Mouse (Mus musculus): ENCODE measurements at regions not wholly inside any gene's neighbourhood (a gene's known extent, or its start where the extent isn't known, plus 50 kb on each side); places are given as distances from the start of the nearest gene placed in this dataset.

DNA sequence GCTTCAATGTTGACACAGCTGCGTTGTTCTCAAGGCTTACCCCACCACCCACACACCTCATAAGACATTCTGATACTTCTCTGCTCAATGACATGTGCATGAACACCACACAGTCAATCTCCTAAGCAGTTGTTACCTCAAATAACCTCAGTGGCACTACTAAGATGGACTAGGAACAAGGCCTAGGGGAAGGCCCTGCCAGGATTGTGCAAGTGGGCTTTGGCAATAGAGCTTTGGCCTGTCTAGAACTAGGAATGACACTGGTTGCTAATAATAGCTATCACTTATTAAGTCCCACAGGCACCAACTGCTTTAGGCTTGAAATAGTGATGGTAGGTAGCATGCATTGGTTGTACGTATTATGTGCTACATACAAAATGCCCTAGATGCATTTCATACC, 169.7 kb upstream of the Nabp1 start:
- in situ Hi-C loops (cut with MboI, MseI): loop anchor here (5.0 to 25.0 kb wide), 2 partner anchors 339 to 449 kb away; partner anchors contain the start of gene Stat4

GRCm38 (mm10) chr1:51644399-51644798, 166.2 kb upstream of the Nabp1 start:
- in situ Hi-C loops (cut with MboI, MseI): loop anchor here (25.0 kb wide), 1 partner anchor 343 kb away; the partner anchor contains the start of gene Stat4

GRCm38 (mm10) chr1:51643640-51644039, 165.4 kb upstream of the Nabp1 start:
- in situ Hi-C loops (cut with MboI, MseI): loop anchor here (25.0 kb wide), 1 partner anchor 344 kb away; the partner anchor contains the start of gene Stat4

GRCm38 (mm10) chr1:51638519-51639302, 160.5 kb upstream of the Nabp1 start:
- in situ Hi-C loops (cut with MboI, MseI): loop anchor here (25.0 kb wide), 1 partner anchor 349 kb away; the partner anchor contains the start of gene Stat4

DNA sequence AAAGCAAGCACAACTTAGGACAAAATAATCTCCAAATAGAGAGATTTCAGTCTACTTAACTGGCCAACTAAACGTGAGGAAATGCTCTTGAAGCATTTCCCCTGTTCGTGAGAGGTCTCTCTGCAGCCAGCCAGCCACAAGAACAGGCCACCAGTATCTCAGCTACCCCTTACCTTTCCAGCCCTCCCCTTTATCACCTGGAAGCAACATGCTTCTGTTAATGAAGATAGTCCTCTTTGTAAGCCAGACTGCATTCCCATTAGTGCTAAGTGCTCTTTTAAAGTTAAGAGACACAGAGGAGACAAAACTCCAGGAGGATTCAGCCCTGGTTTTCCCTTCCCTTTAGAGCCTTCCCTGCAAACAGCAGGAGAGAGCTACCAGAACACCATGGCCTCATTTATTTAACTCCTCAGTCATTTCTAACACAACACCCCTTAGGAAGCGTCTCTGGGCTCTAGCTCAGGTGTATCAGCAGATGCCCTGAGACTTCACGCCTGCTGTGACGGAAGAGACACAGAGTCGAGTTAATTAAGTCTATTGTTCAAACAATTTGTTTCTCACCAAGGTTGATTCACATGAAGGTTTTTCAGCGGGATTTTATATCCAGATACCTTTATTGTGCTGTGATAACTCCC, 157.8 kb upstream of the Nabp1 start:
- in situ Hi-C loops (cut with MboI, MseI): loop anchor here (25.0 kb wide), 1 partner anchor 351 kb away; the partner anchor contains the start of gene Stat4

DNA sequence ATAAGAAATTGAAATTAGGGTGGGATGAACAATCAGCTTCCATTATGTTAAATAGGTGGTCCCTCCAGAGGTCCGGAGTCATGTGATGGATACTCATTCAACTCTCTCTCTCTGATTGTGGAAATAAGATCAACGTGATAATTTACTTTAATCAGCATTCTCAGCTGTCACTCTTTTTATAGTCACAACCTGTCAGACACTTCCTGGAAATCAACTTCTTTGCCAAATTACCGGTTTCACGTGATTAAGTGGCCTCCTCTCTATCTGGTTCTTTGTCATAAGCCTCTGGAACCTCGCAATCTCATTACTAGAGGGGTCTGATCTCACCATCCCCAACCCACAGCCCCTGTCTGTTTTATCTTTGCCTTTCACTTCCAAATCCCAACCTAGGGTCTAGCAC, 155.6 kb upstream of the Nabp1 start:
- in situ Hi-C loops (cut with MboI, MseI): loop anchor here (25.0 kb wide), 1 partner anchor 354 kb away; the partner anchor contains the start of gene Stat4

GRCm38 (mm10) chr1:51632851-51633250, 154.6 kb upstream of the Nabp1 start:
- in situ Hi-C loops (cut with MboI, MseI): loop anchor here (25.0 kb wide), 1 partner anchor 354 kb away; the partner anchor contains the start of gene Stat4

DNA sequence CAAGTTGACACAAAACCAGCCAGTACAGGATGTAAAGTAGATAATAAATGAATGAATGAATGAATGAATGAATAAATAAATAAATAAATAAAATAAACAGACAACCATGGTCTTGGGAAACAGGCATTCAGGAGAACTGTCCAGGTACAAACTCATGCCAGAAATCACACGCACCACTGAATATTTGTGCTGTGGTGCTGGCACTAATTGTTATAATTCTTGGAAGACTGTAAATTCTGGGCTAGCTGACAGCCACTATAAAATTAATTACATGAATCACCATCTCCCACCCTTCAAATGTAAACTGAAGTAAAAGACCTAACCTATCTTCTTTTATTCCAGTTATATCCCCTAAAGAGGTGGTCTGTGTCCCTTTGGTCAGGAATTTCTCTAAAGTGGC, 151.6 kb upstream of the Nabp1 start:
- in situ Hi-C loops (cut with MboI, MseI): loop anchor here (25.0 kb wide), 1 partner anchor 357 kb away; the partner anchor contains the start of gene Stat4

- in situ Hi-C loops (cut with MboI, MseI): loop anchor here (25.0 kb wide), 1 partner anchor 359 kb away; the partner anchor contains the start of gene Stat4
Measured at GRCm38 (mm10) chr1:51628137-51628793, 150.0 kb upstream of the Nabp1 start.

DNA sequence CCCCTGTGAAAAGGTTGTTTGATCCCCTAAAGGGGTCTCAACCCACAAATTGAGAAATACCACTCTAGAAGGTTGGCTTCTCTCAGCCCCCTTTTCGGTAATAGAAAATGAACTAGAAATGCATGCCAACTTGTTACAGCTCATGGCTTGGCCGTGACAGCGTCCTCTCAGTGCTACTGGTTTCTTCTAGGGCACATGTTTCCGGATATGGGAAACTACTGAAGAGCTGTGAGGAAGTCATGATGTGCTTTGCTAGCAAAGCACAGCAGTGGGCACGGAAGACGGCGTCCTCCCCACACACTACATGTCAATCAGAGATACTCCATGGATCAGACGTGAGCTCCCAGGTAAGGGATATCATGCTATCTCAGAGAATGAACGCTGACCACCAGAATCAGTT, 148.1 kb upstream of the Nabp1 start:
- in situ Hi-C loops (cut with MboI, MseI): loop anchor here (25.0 kb wide), 1 partner anchor 361 kb away; the partner anchor contains the start of gene Stat4

DNA sequence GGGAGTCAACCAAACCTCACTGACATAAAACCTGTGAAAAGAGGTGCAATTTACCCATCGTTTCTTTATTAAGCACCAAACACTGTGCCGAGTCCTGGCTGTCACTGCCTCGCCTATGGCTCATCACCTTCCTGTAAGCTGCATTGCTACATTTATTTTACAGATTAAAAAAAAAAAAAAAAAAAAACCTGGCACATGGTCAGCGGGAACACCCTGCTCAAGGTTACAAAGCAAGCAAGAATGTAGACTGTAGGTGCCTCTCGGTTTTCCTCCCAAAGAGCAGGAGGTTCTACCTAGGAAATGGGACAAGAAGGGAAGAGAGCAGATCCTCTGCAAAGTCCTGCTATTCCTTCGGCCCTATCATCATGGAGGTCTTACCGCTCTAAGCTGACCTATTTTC, 146.9 kb upstream of the Nabp1 start:
- in situ Hi-C loops (cut with MboI, MseI): loop anchor here (25.0 kb wide), 1 partner anchor 362 kb away; the partner anchor contains the start of gene Stat4

DNA sequence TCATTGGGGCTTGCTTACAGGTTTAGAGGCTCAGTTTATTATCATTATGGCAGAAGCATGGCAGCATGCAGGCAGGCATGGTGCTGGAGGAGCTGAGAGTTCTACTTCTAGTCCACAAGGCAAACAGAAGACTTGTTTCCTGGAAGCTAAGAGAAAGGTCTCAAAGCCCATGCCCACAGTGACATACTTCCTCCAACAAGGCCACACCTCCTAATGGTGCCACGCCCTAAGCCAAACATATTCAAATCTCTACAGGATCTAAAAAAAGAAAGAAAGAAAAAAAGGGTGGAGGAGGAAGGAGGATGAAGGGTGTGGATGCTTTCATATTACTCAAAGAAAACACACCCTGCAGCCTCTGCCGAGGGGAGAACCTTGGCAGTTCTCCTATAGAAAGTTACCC, 146.3 kb upstream of the Nabp1 start:
- in situ Hi-C loops (cut with MboI, MseI): no loop called here

GRCm38 (mm10) chr1:51622986-51623385, 144.8 kb upstream of the Nabp1 start:
- in situ Hi-C loops (cut with MboI, MseI): no loop called here

DNA sequence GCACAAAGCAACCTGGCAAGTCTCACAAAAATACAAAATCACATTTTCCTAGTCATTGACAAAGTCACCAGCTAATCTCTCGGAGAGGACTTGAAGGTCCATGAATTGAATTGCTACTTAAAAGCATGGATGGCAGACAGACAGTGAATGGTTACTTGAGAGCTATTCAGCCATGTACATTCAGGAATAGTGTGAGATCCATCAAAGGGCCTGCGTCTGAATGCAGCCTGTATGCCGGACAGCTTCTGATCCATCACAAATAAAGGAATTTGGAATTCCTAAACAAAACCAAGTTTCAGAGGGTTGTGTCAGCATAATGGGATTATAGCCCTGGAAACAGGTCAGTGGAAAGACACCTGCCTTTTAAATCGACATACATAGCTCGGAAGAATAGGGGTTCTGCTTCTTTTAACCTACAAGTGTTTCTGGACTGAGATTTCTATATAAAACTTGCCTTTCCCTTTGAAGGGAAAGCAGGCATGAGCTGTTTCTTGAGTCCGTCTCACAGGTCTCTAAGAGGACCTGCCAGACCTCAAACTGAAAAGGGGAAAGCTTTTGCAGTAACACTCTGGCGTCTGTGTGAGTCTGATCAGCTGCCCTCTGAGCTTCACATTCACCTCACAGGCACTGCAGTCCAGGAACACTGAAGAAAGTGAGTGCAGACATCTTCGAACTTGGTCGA, 144.1 kb upstream of the Nabp1 start:
- in situ Hi-C loops (cut with MboI, MseI): no loop called here

DNA sequence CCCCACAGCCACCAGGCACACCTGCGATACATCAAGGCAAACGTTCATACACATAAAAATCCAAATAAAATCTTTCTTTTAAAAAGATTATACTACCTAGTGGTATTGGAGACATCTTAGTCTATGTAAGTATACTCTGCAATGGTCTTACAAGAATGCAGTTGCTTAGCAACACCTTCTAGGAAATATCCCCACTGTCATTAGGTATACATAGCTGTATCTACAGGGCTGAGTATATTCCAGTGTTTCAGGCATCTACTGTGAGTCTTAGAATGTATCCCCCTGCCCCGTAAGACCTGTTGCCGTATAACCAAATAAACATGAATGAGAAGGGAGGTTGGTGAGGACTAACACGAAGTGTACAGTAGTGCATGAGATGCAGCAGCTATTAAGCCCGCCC, 142.8 kb upstream of the Nabp1 start:
- in situ Hi-C loops (cut with MboI, MseI): no loop called here

- in situ Hi-C loops (cut with MboI, MseI): loop anchor here (5.0 kb wide), 1 partner anchor 660 kb away; no protein-coding TSS in a partner anchor
Measured at GRCm38 (mm10) chr1:51617502-51618251, 139.5 kb upstream of the Nabp1 start.

DNA sequence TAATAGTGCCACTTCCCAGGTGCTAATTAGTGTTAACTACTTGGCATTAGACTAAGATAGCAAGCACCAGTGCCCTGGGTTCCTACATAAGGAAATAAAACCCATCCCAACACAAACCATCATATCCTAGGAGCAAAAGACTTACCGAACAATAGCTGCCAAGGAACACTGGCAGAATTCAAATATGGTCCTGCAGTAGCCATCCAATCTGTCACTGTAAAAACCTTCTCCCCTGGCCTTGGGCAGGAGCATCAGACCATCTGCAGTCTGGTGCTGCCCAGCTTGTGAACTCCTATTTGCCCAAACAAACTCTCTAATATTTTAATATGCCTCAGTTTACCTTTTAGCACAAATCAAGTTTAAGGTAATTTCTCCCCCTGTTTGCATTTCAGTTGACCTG, 137.9 kb upstream of the Nabp1 start:
- in situ Hi-C loops (cut with MboI, MseI): loop anchor here (5.0 kb wide), 1 partner anchor 659 kb away; no protein-coding TSS in a partner anchor

GRCm38 (mm10) chr1:51615523-51615922, 137.3 kb upstream of the Nabp1 start:
- in situ Hi-C loops (cut with MboI, MseI): loop anchor here (5.0 kb wide), 1 partner anchor 658 kb away; no protein-coding TSS in a partner anchor

- in situ Hi-C loops (cut with MboI, MseI): loop anchor here (5.0 kb wide), 1 partner anchor 657 kb away; no protein-coding TSS in a partner anchor
Measured at GRCm38 (mm10) chr1:51614700-51615099, 136.5 kb upstream of the Nabp1 start.

- in situ Hi-C loops (cut with MboI, MseI): loop anchor here (10.0 kb wide), 1 partner anchor 244 kb away; no protein-coding TSS in a partner anchor
Measured at GRCm38 (mm10) chr1:51609295-51609694, 131.1 kb upstream of the Nabp1 start.
